Mouse (Mus musculus) hindbrain, embryonic 15.5 days (tissue): ENCODE measurements around the gene Ovol2. TPM values are rescaled to one million over a fixed set of nuclear protein-coding genes. Genes with fewer than 3 reads are reported as not detected.

Source experiments
- ATAC-seq: fragments of 200-750 bp; cut with Nextera tagmentation; 2 replicates; pipeline ENCODE4 v1.8.0; 2017; ENCODE audit warnings: low read depth, moderate number of reproducible peaks, moderate TSS enrichment; ENCODE audit not compliant: low FRiP score
- H3K27ac ChIP-seq: fragments of 300-500 bp; sonication (generic); replicated peaks from 2 replicates; pipeline ENCODE4 v1.5.1; 2015; ENCODE audit warnings: mild to moderate bottlenecking, inconsistent platforms
- H3K27me3 ChIP-seq: fragments of 300-500 bp; sonication (generic); 2 replicates; pipeline ENCODE4 v1.6.1; 2015; ENCODE audit warnings: control low read depth, inconsistent platforms
- H3K36me3 ChIP-seq: fragments of 300-500 bp; sonication (generic); 2 replicates; pipeline ENCODE4 v1.6.1; 2015; ENCODE audit warnings: control low read depth, inconsistent platforms
- H3K4me1 ChIP-seq: fragments of 300-500 bp; sonication (generic); replicated peaks from 2 replicates; pipeline ENCODE4 v1.6.1; 2015; ENCODE audit warnings: control low read depth, inconsistent platforms
- H3K4me2 ChIP-seq: fragments of 300-500 bp; sonication (generic); 2 replicates; pipeline ENCODE4 v1.6.1; 2015; ENCODE audit warnings: moderate library complexity, mild to moderate bottlenecking, inconsistent platforms
- H3K4me3 ChIP-seq: fragments of 300-500 bp; sonication (generic); 2 replicates; pipeline ENCODE4 v1.5.1; 2015; ENCODE audit warnings: mild to moderate bottlenecking, inconsistent platforms
- H3K9ac ChIP-seq: fragments of 300-500 bp; sonication (generic); 2 replicates; pipeline ENCODE4 v1.6.1; 2015; ENCODE audit warnings: inconsistent platforms
- H3K9me3 ChIP-seq: fragments of 300-500 bp; sonication (generic); 2 replicates; pipeline ENCODE4 v1.6.1; 2016; ENCODE audit warnings: control low read depth, inconsistent platforms
- WGBS: fragments of 180-500 bp; shearing (Covaris S2); methylation state at CpG from one replicate; pipeline ENCODE4 v1.1.7; 2015; 5-methylcytosine and 5-hydroxymethylcytosine counted together
- polyA plus RNA-seq: library from polyadenylated mRNA; unstranded; fragments of >200 nt; fragmentation: Nextera tagmentation; extraction: Ambion mirVana; gene quantifications from 2 replicates; pipeline ENCODE4 v1.2.1, GENCODE M21; 2015

Gene Ovol2
- not detected in 2 replicates for polyA plus RNA-seq

- under 1% methylated on average over 62 of the region's 62 CpGs for WGBS
- H3K27me3 ChIP-seq = peaks cover 82% of the 10 kb centered on the region
- H3K36me3 ChIP-seq = no peaks in the 10 kb centered on the region
- ATAC-seq = peak; percentile 47; the same call in 1 of the 2 replicates
- no peak within 1 kb of the TSS for H3K27ac ChIP-seq
- no peaks in the 10 kb centered on the region for H3K9me3 ChIP-seq
- H3K9ac ChIP-seq = peak within 1 kb of the TSS; percentile 34; the same call in 1 of the 2 replicates
- H3K4me2 ChIP-seq = peak within 1 kb of the TSS; percentile 96
- H3K4me3 ChIP-seq = peak within 1 kb of the TSS; percentile 50
- H3K4me1 ChIP-seq = peaks cover 32% of the 10 kb centered on the region
These were observed at the start of gene Ovol2 for GRCm38 (mm10) chr2:144331401-144332302. TSS of gene Ovol2 (minus strand) at chr2:144332146.

GRCm38 (mm10) chr2:144381741-144382140 is 49.8 kb upstream of the Ovol2 start:
- peaks cover 62% of the 10 kb centered on the region for H3K36me3 ChIP-seq
- H3K27me3 ChIP-seq = no peaks in the 10 kb centered on the region
- no peak for ATAC-seq
- no peaks in the 10 kb centered on the region for H3K9me3 ChIP-seq
- WGBS = 90% methylated on average over 4 of the region's 4 CpGs
- no peak overlapping the region for H3K4me2 ChIP-seq
- H3K4me1 ChIP-seq = no peaks in the 10 kb centered on the region
- no peak overlapping the region for H3K9ac ChIP-seq
- no peak overlapping the region for H3K4me3 ChIP-seq
- no peak overlapping the region for H3K27ac ChIP-seq

GRCm38 (mm10) chr2:144381293-144381692 is 49.3 kb upstream of the Ovol2 start:
- H3K27ac ChIP-seq = no peak overlapping the region
- H3K27me3 ChIP-seq = no peaks in the 10 kb centered on the region
- H3K4me1 ChIP-seq = no peaks in the 10 kb centered on the region
- H3K9me3 ChIP-seq = no peaks in the 10 kb centered on the region
- no peak for ATAC-seq
- WGBS = 83% methylated on average over 3 of the region's 3 CpGs
- no peak overlapping the region for H3K4me3 ChIP-seq
- H3K9ac ChIP-seq = no peak overlapping the region
- H3K4me2 ChIP-seq = no peak overlapping the region
- H3K36me3 ChIP-seq = peaks cover 65% of the 10 kb centered on the region

- 94% methylated on average over 10 of the region's 10 CpGs for WGBS
- H3K9ac ChIP-seq = no peak overlapping the region
- H3K4me1 ChIP-seq = peaks cover 10% of the 10 kb centered on the region
- H3K27ac ChIP-seq = no peak overlapping the region
- H3K36me3 ChIP-seq = peaks cover 59% of the 10 kb centered on the region
- H3K27me3 ChIP-seq = no peaks in the 10 kb centered on the region
- no peak overlapping the region for H3K4me3 ChIP-seq
- ATAC-seq = no peak
- no peak overlapping the region for H3K4me2 ChIP-seq
- H3K9me3 ChIP-seq = no peaks in the 10 kb centered on the region
These were observed 43.2 kb upstream of the Ovol2 start for GRCm38 (mm10) chr2:144375063-144375703.

GRCm38 (mm10) chr2:144373063-144373462 is 41.1 kb upstream of the Ovol2 start:
- peaks cover 45% of the 10 kb centered on the region for H3K36me3 ChIP-seq
- ATAC-seq = no peak

GRCm38 (mm10) chr2:144371566-144371965 is 39.6 kb upstream of the Ovol2 start:
- peaks cover 31% of the 10 kb centered on the region for H3K36me3 ChIP-seq
- no peaks in the 10 kb centered on the region for H3K9me3 ChIP-seq
- no peaks in the 10 kb centered on the region for H3K27me3 ChIP-seq
- no peak overlapping the region for H3K4me2 ChIP-seq
- WGBS = 88% methylated on average over 4 of the region's 4 CpGs
- no peak for ATAC-seq
- no peak overlapping the region for H3K9ac ChIP-seq
- H3K4me1 ChIP-seq = peaks cover 19% of the 10 kb centered on the region
- H3K4me3 ChIP-seq = no peak overlapping the region
- H3K27ac ChIP-seq = no peak overlapping the region

More at GRCm38 (mm10) chr2:144373063-144373462, 41.1 kb upstream of the Ovol2 start:
- Histone ChIP-seq H3K27me3 (no peaks in the 10 kb centered on the region), H3K4me3 (no peak overlapping the region), H3K27ac (no peak overlapping the region), H3K9me3 (no peaks in the 10 kb centered on the region), H3K4me2 (no peak overlapping the region), H3K4me1 (peaks cover 19% of the 10 kb centered on the region), H3K9ac (no peak overlapping the region)
- WGBS = 95% methylated on average over 9 of the region's 9 CpGs

GRCm38 (mm10) chr2:144369511-144369910 is 37.6 kb upstream of the Ovol2 start:
- H3K4me1 ChIP-seq = peaks cover 19% of the 10 kb centered on the region
- H3K4me2 ChIP-seq = peak overlapping the region; percentile 82
- no peaks in the 10 kb centered on the region for H3K9me3 ChIP-seq
- peak overlapping the region; percentile 98 for H3K27ac ChIP-seq
- peak overlapping the region; percentile 95 for H3K4me3 ChIP-seq
- H3K9ac ChIP-seq = peak overlapping the region; percentile 94
- no peaks in the 10 kb centered on the region for H3K27me3 ChIP-seq
- peaks cover 14% of the 10 kb centered on the region for H3K36me3 ChIP-seq
- ATAC-seq = no peak
- 1% methylated on average over 12 of the region's 12 CpGs for WGBS

GRCm38 (mm10) chr2:144369020-144369421 is 37.1 kb upstream of the Ovol2 start:
- peak; percentile 89 for ATAC-seq
- H3K36me3 ChIP-seq = peaks cover 9% of the 10 kb centered on the region
- peak overlapping the region; percentile 94 for H3K9ac ChIP-seq
- peak overlapping the region; percentile 82 for H3K4me2 ChIP-seq
- peak overlapping the region; percentile 98 for H3K27ac ChIP-seq
- H3K9me3 ChIP-seq = no peaks in the 10 kb centered on the region
- H3K4me1 ChIP-seq = peaks cover 19% of the 10 kb centered on the region
- WGBS = 0% methylated on average over 21 of the region's 43 CpGs
- H3K27me3 ChIP-seq = no peaks in the 10 kb centered on the region
- peak overlapping the region; percentile 95 for H3K4me3 ChIP-seq

GRCm38 (mm10) chr2:144368400-144369019 is 36.6 kb upstream of the Ovol2 start, which contains the start of the genes Kat14 and Pet117:
TSS of gene Kat14 (plus strand) at chr2:144368983.
TSS of gene Pet117 (plus strand) at chr2:144368996.
- Histone ChIP-seq H3K9ac (peak within 1 kb of the TSS; percentile 94), H3K4me1 (peaks cover 19% of the 10 kb centered on the region), H3K27me3 (no peaks in the 10 kb centered on the region), H3K9me3 (no peaks in the 10 kb centered on the region), H3K36me3 (peaks cover 4% of the 10 kb centered on the region; the same call in 1 of the 2 replicates), H3K4me2 (peak within 1 kb of the TSS; percentile 82), H3K4me3 (peak within 1 kb of the TSS; percentile 95), H3K27ac (peak within 1 kb of the TSS; percentile 98)
- 8% methylated on average over 36 of the region's 38 CpGs for WGBS
- peak; percentile 95 for ATAC-seq

- H3K4me1 ChIP-seq = no peaks in the 10 kb centered on the region
- no peak overlapping the region for H3K27ac ChIP-seq
- no peaks in the 10 kb centered on the region for H3K36me3 ChIP-seq
- H3K27me3 ChIP-seq = no peaks in the 10 kb centered on the region
- ATAC-seq = no peak
- 93% methylated on average over 11 of the region's 11 CpGs for WGBS
- no peak overlapping the region for H3K9ac ChIP-seq
- no peaks in the 10 kb centered on the region for H3K9me3 ChIP-seq
- H3K4me2 ChIP-seq = no peak overlapping the region
- no peak overlapping the region for H3K4me3 ChIP-seq
These were observed 20.9 kb upstream of the Ovol2 start for GRCm38 (mm10) chr2:144352843-144353242.

- H3K4me1 ChIP-seq = no peaks in the 10 kb centered on the region
- H3K27ac ChIP-seq = no peak overlapping the region
- H3K4me2 ChIP-seq = no peak overlapping the region
- H3K36me3 ChIP-seq = no peaks in the 10 kb centered on the region
- no peak for ATAC-seq
- H3K9me3 ChIP-seq = no peaks in the 10 kb centered on the region
- no peaks in the 10 kb centered on the region for H3K27me3 ChIP-seq
- no peak overlapping the region for H3K4me3 ChIP-seq
- 67% methylated on average over 3 of the region's 3 CpGs for WGBS
- no peak overlapping the region for H3K9ac ChIP-seq
These were observed 16.6 kb upstream of the Ovol2 start for GRCm38 (mm10) chr2:144348525-144348924.
